Mouse (Mus musculus): ENCODE data around the gene Eno3.

DNA sequence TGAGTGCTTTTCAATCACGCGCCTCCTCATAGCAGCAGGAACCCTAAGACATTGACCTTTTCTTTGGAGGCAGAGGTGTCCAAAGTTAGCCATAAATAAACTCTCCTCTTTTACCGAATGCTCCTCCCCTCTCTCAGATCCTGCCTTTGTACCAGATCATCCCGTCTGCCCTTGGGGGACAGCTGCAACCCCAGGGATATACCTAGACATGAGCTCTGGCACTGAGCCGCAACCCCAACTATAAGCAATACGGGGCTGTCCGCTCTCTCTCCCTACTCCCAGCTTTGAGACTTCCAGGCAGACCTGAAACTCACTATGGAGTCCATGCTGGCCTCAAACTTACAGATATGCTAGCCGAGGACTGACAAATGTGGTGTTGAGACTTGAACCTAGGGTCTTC is 9.7 kb downstream of the Eno3 start:
- TF ChIP-seq CTCF (IDR thresholded peaks at IDR 0.05; ENCODE audit: low read depth, low read length) (no peak), POLR2A (IDR thresholded peaks at IDR 0.05; ENCODE audit: insufficient read depth, low read length) (no peak), EP300 (IDR thresholded peaks at IDR 0.05; ENCODE audit: insufficient read depth, low read depth, low read length) (no peak)
